Mouse (Mus musculus) CH12.LX (cell line): ENCODE results near the gene Fam160a1.

Source experiments
- CHD2 ChIP-seq: IDR thresholded peaks from 2 replicates; pipeline ENCODE4 v1.6.1; 2011; ENCODE audit warnings: low read length, improper control_type of control experiment
- CTCF ChIP-seq, 2 experiments: IDR thresholded peaks in 1 of 2; conservative IDR thresholded peaks in 1 of 2; 2 replicates each; pipeline ENCODE4 v1.5.1; 2011 to 2012; ENCODE audit warnings: low read depth in 2 of 2, low read length in 2 of 2, improper control_type of control experiment in 1 of 2, inconsistent platforms in 1 of 2, mild to moderate bottlenecking in 1 of 2, moderate library complexity in 1 of 2
- ELF1 ChIP-seq: IDR thresholded peaks from 2 replicates; pipeline ENCODE4 v1.6.1; 2014; ENCODE audit warnings: low read depth, mild to moderate bottlenecking, inconsistent platforms, low read length, improper control_type of control experiment
- EP300 ChIP-seq: IDR thresholded peaks from 2 replicates; pipeline ENCODE4 v1.6.1; 2011; ENCODE audit warnings: low read length, improper control_type of control experiment
- GABPA ChIP-seq: IDR thresholded peaks from 2 replicates; pipeline ENCODE4 v1.6.1; 2012; ENCODE audit warnings: low read depth, low read length, improper control_type of control experiment, inconsistent platforms; ENCODE audit not compliant: insufficient replicate concordance
- NRF1 ChIP-seq: IDR thresholded peaks from 2 replicates; pipeline ENCODE4 v1.6.1; 2014; ENCODE audit warnings: low read depth, mild to moderate bottlenecking, inconsistent platforms, low read length, improper control_type of control experiment, moderate library complexity
- POLR2A ChIP-seq: IDR thresholded peaks from 2 replicates; pipeline ENCODE4 v1.6.1; 2011; ENCODE audit warnings: low read depth, mild to moderate bottlenecking, improper control_type of control experiment, low read length
- RAD21 ChIP-seq: IDR thresholded peaks from 2 replicates; pipeline ENCODE4 v1.6.1; 2011; ENCODE audit warnings: low read depth, mild to moderate bottlenecking, low read length, improper control_type of control experiment, moderate library complexity
- RCOR1 ChIP-seq: conservative IDR thresholded peaks from 2 replicates; pipeline ENCODE4 v1.6.1; 2012; ENCODE audit warnings: low read depth, mild to moderate bottlenecking, inconsistent platforms, low read length, improper control_type of control experiment
- TCF12 ChIP-seq: IDR thresholded peaks from 2 replicates; pipeline ENCODE4 v1.6.1; 2014; ENCODE audit warnings: low read depth, mild to moderate bottlenecking, inconsistent platforms, low read length, improper control_type of control experiment
- USF1 ChIP-seq: IDR thresholded peaks from 2 replicates; pipeline ENCODE4 v1.6.1; 2014; ENCODE audit warnings: low read depth, mild to moderate bottlenecking, inconsistent platforms, low read length, improper control_type of control experiment
- USF2 ChIP-seq: conservative IDR thresholded peaks from 2 replicates; pipeline ENCODE4 v1.6.1; 2011; ENCODE audit warnings: low read depth, low read length, improper control_type of control experiment
- ZKSCAN1 ChIP-seq: IDR thresholded peaks from 2 replicates; pipeline ENCODE4 v1.6.1; 2012; ENCODE audit warnings: low read depth, inconsistent platforms, low read length, improper control_type of control experiment, borderline replicate concordance

DNA sequence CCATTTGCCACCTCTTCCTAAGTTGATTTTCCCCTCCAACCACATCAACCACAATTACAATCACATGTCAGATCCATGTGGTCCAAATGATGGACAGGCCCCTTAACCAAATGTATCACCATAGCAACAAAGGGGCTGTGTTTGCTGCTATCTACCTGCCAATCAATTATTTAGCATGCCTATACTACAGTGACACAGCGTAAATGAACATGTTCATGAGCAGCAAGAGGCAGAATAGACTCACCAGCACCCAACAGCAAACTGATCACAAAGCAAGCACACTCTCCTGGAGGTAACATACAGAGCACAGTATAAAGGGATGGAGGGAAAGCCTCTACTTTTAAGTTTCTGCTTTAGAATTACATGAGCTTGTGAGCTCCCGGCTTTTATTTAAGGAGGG lies 36.8 kb downstream of the Fam160a1 start:
- TF ChIP-seq USF2 (no peak), ZKSCAN1 (no peak), TCF12 (no peak), POLR2A (no peak), CTCF (conservative IDR thresholded peaks at IDR 0.05 in 1 of 2, IDR thresholded peaks at IDR 0.05 in 1 of 2; ENCODE audit: low read depth in 2 of 2, low read length in 2 of 2) (no peak), USF1 (no peak), GABPA (no peak), CHD2 (no peak), RAD21 (no peak), NRF1 (no peak), ELF1 (no peak), EP300 (no peak), RCOR1 (no peak)
